Mouse (Mus musculus) cortical plate, adult 2 months (tissue): ENCODE measurements at regions not wholly inside any gene's neighbourhood (a gene's known extent, or its start where the extent isn't known, plus 50 kb on each side); places are given as distances from the start of the nearest gene placed in this dataset.

ENCODE experiments used
- CTCF ChIP-seq: fragments of 200-500 bp; IDR thresholded peaks from 2 replicates; pipeline ENCODE4 v1.5.1; 2011; ENCODE audit warnings: mild to moderate bottlenecking, control low read depth, low read length; ENCODE audit not compliant: insufficient read depth; ENCODE audit errors: extremely low read depth
- POLR2A ChIP-seq: fragments of 200-500 bp; IDR thresholded peaks from 2 replicates; pipeline ENCODE4 v1.6.1; 2011; ENCODE audit warnings: mild to moderate bottlenecking, low read length, control low read depth; ENCODE audit not compliant: insufficient read depth; ENCODE audit errors: extremely low read depth

GRCm38 (mm10) chr4:95208827-95209226, 156.8 kb upstream of the Jun start:
- no peak for TF ChIP-seq POLR2A
- no peak for TF ChIP-seq CTCF
